Mouse (Mus musculus) intestine, postnatal 0 days (tissue): ENCODE results near the gene Asrgl1. TPM values are rescaled to one million over a fixed set of nuclear protein-coding genes. Genes with fewer than 3 reads are reported as not detected.
A peak's percentile ranks its signal among the peaks of the same experiment; 100 is the strongest.

Source experiments
- ATAC-seq: fragments of 200-750 bp; cut with Nextera tagmentation; 2 replicates; pipeline ENCODE4 v1.8.0; 2017; ENCODE audit warnings: mild to moderate bottlenecking, moderate TSS enrichment, moderate library complexity
- H3K27ac ChIP-seq: fragments of 300-500 bp; sonication (generic); 2 replicates; pipeline ENCODE4 v1.5.1; 2014; ENCODE audit warnings: mild to moderate bottlenecking, low read depth, low read length, moderate library complexity
- H3K27me3 ChIP-seq: fragments of 300-500 bp; sonication (generic); replicated peaks from 2 replicates; pipeline ENCODE4 v1.6.1; 2014; ENCODE audit warnings: low read length, mixed read lengths; ENCODE audit not compliant: control insufficient read depth, insufficient read depth
- H3K36me3 ChIP-seq: fragments of 300-500 bp; sonication (generic); 2 replicates; pipeline ENCODE4 v1.6.1; 2014; ENCODE audit warnings: mild to moderate bottlenecking, moderate library complexity; ENCODE audit not compliant: control insufficient read depth, insufficient read depth
- H3K4me1 ChIP-seq: fragments of 300-500 bp; sonication (generic); replicated peaks from 2 replicates; pipeline ENCODE4 v1.6.1; 2014; ENCODE audit warnings: antibody characterized with exemption, low read length, mixed read lengths; ENCODE audit not compliant: control insufficient read depth, insufficient read depth
- H3K4me2 ChIP-seq: fragments of 300-500 bp; sonication (generic); replicated peaks from 2 replicates; pipeline ENCODE4 v1.6.1; 2014; ENCODE audit warnings: low read depth, mild to moderate bottlenecking, moderate library complexity
- H3K4me3 ChIP-seq: fragments of 300-500 bp; sonication (generic); 2 replicates; pipeline ENCODE4 v1.5.1; 2014; ENCODE audit warnings: low read depth, low read length
- H3K9ac ChIP-seq: fragments of 300-500 bp; sonication (generic); 2 replicates; pipeline ENCODE4 v1.6.1; 2014; ENCODE audit warnings: mild to moderate bottlenecking, low read depth, low read length
- H3K9me3 ChIP-seq: fragments of 300-500 bp; sonication (generic); 2 replicates; pipeline ENCODE4 v1.6.1; 2016; ENCODE audit warnings: mixed run types; ENCODE audit not compliant: control insufficient read depth
- CTCF ChIP-seq: sonication (generic); IDR thresholded peaks from 2 replicates; pipeline ENCODE4 v1.5.1; 2016; ENCODE audit warnings: low read depth, mild to moderate bottlenecking, control low read depth, antibody characterized with exemption, moderate library complexity
- WGBS: fragments of 180-500 bp; shearing (Covaris S2); extraction: QIAGEN DNeasy Blood & Tissue Kit; methylation state at CpG from one replicate; pipeline ENCODE4 v1.1.7; 2014; 5-methylcytosine and 5-hydroxymethylcytosine counted together
- polyA plus RNA-seq: library from polyadenylated mRNA; unstranded; fragments of >200 nt; fragmentation: Nextera tagmentation; extraction: Ambion mirVana; gene quantifications from 2 replicates; pipeline ENCODE4 v1.2.1, GENCODE M21; 2015

Gene Asrgl1
- polyA plus RNA-seq, 1 experiment from 2014 or later: 3.2 TPM

DNA sequence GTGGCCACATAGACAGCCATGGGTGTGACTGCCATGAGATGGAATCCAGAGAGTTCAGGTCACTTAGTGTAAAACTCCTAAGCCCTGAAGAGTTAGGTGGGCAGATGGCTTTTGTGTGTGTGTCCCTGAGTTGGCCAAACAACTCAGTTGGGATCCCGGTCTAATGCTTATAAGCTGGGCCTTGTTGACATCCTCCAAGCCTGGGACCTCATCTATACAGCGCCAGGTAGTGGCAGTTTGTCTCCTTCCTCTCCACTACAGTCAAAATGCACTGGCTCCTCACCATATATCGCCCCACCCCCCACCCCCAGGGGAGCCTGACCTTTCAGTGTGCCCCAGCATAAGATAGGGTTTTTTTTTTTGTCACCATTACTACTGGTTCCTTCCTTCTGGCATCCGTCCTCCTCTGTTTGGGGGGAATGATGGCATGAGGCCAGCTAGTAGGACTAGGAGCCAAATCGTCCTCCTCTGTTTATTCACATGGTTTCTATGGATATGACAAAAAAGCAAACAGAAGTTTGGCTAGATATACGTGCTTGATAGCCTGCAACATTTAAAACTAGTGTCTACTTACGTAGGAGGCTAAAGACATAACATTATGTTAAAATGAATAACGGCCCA lies 65.6 kb downstream of the Asrgl1 start:
- no peaks in the 10 kb centered on the region for H3K9me3 ChIP-seq
- peak overlapping the region; percentile 68; the same call in 1 of the 2 replicates for H3K27ac ChIP-seq
- H3K4me3 ChIP-seq: no peak overlapping the region
- TF ChIP-seq CTCF: 0 out of 2 replicates have a peak, but pooled peaks have one; percentile 8
- WGBS: 50% methylated on average over 8 of the region's 8 CpGs
- H3K27me3 ChIP-seq: no peaks in the 10 kb centered on the region
- H3K4me2 ChIP-seq: no peak overlapping the region
- H3K36me3 ChIP-seq: no peaks in the 10 kb centered on the region
- peaks cover 11% of the 10 kb centered on the region for H3K4me1 ChIP-seq
- no peak for ATAC-seq
- H3K9ac ChIP-seq: no peak overlapping the region

DNA sequence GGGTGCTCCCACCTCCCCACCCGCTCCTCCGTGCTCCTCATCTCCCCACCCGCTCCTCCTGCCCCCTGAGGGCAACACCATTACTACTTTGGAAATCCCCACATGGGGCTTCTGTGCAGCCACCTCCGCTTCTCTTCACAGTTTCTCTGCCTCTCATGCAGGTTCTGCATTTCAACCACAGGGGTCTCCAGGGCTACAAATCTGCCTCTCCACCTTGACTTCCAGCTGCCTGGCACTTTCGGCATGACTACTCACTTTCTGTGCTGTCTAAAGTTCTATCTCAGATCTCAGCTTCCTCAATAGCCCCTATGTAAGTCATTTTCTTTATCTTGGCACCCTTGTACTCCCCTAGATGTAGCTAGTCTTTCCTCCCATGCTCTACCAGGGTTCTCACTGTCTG lies 68.1 kb downstream of the Asrgl1 start:
- H3K4me3 ChIP-seq: no peak overlapping the region
- no peak overlapping the region for H3K9ac ChIP-seq
- no peaks in the 10 kb centered on the region for H3K27me3 ChIP-seq
- TF ChIP-seq CTCF: no peak
- H3K9me3 ChIP-seq: no peaks in the 10 kb centered on the region
- WGBS: 87% methylated on average over 5 of the region's 5 CpGs
- no peak overlapping the region for H3K4me2 ChIP-seq
- H3K27ac ChIP-seq: no peak overlapping the region
- no peaks in the 10 kb centered on the region for H3K36me3 ChIP-seq
- no peak for ATAC-seq
- peaks cover 11% of the 10 kb centered on the region for H3K4me1 ChIP-seq

DNA sequence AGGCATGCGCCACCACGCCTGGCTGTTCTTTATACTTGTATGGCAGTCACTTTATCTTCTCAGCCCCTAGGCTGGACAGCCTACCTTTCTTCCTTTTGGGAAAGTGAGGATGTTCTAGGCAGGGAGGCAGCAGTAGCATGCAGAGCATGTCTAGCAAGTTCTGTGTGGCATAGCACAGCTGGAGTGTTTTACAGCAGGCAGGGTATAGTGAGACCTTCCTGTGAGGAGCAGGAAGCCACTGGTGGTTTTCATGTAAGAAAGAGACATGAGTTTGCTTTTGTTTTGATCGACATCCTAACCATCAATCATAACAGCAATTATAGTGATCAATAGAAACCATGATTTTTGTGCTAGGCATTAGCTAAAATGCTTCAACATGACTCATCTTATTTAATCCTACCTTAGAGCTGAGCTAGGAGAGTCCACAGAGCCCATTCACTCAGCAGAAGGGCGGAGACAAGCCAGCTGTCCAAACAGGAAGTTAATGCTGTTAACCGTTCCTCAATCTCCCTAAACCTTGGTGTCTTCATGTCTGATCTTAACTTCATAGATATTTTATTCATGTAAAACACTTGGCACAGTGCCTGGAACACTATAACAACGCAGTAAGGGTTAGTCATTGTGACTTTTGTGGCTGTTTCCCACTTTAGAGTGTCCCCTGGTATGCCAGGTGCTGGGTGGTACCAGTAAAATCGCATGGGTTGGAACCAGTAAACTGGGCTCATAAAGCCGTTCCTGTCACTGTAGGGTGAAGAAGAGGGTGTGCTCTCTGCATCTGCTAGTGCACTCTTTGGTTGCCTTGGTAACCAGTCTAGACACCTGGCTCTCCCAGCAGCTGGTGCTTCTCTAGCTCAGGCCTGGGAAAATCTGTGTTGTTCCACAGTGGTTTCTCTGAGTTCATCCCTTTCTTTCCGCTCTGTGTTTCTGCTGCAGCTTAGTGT lies 69.5 kb downstream of the Asrgl1 start:
- ATAC-seq: peak; percentile 85
- Histone ChIP-seq H3K36me3 (no peaks in the 10 kb centered on the region), H3K4me2 (0 out of 2 replicates have a peak overlapping the region, but pooled peaks have one; percentile 18), H3K9me3 (no peaks in the 10 kb centered on the region), H3K4me1 (peaks cover 7% of the 10 kb centered on the region), H3K9ac (no peak overlapping the region), H3K27ac (peak overlapping the region; percentile 22; the same call in 1 of the 2 replicates), H3K27me3 (no peaks in the 10 kb centered on the region), H3K4me3 (no peak overlapping the region)
- 32% methylated on average over 9 of the region's 9 CpGs for WGBS
- TF ChIP-seq CTCF: no peak

DNA sequence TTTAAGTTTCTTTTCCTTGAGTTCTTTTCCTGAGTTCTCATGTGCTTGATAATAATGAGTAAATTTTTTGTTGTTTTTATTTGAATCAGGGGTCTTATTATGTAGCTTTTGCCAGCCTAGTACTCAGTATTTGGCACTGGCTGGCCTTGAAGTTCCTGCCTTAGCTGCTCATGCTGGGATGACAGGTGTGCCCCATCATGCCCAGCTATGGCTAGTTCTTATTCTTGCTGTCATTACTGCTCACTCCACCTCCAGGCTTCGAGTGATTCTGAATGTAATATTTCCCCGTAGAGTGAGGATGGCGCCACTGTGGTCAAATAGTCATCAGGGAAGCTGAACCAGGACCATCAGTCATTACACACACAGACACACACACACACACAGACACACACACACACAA lies 71.6 kb downstream of the Asrgl1 start:
- no peaks in the 10 kb centered on the region for H3K36me3 ChIP-seq
- H3K9ac ChIP-seq: no peak overlapping the region
- no peak for TF ChIP-seq CTCF
- no peak overlapping the region for H3K4me2 ChIP-seq
- WGBS: 82% methylated on average over 3 of the region's 3 CpGs
- no peaks in the 10 kb centered on the region for H3K9me3 ChIP-seq
- H3K4me3 ChIP-seq: no peak overlapping the region
- no peaks in the 10 kb centered on the region for H3K27me3 ChIP-seq
- H3K4me1 ChIP-seq: peaks cover 3% of the 10 kb centered on the region; the same call in 1 of the 2 replicates
- no peak overlapping the region for H3K27ac ChIP-seq
- no peak for ATAC-seq

DNA sequence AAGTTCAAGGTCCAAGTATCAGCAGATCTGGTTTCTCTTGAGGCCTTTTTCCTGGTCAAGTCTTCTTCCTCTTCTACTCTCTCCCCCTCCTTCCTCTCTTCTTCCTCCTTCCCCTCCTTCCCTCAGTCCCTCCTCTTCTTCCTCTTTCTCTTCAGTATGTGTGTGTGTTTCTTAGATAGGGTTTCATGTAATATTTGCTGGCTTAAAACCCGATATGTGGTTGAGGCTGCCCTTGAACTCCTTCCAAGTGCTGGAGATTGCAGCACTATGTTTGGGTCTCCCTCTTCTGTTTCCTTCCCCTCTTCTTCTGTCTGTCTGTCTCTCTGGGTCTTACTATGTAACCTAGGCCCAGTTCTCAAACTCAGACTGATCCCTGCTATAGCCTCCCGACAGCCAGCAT lies 72.6 kb downstream of the Asrgl1 start:
- Histone ChIP-seq H3K4me3 (no peak overlapping the region), H3K9ac (no peak overlapping the region), H3K27ac (no peak overlapping the region), H3K4me1 (peaks cover 3% of the 10 kb centered on the region; the same call in 1 of the 2 replicates), H3K9me3 (no peaks in the 10 kb centered on the region), H3K36me3 (no peaks in the 10 kb centered on the region), H3K27me3 (no peaks in the 10 kb centered on the region), H3K4me2 (no peak overlapping the region)
- no peak for TF ChIP-seq CTCF
- WGBS: 90% methylated on average over 2 of the region's 2 CpGs
- no peak for ATAC-seq

DNA sequence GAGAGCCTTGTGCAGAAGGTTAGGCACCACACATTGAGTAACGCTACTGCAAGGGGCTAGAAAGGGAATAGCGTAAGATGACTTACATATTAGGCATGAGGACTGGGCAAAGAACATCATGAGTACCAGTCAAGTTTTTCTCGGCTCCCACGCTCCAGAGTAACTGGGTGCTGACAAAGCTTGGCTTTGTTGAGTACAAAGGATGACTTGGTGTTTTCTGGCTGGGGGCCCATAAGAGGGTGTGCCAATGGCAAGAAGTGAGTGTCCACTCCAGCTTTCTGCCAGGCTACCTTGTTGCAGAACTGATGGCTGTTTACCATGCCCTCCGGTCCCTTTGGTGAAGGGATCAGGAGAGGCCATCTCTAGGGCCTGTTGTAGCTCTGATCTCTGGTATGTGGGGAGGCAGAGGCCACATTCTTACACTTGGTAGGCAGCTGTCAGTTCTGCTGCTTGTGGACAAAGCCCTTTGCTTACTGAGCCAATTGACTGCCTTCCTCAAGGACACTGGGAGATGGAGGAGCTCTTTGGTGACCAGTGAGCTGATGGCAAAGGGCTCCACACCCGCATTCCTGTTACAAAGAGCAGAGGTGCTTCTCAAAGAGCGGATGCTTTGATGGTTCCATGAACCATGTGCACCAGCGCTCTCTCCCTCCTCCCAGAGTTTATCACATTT lies 74.1 kb downstream of the Asrgl1 start:
- no peaks in the 10 kb centered on the region for H3K9me3 ChIP-seq
- H3K27ac ChIP-seq: no peak overlapping the region
- ATAC-seq: no peak
- no peak overlapping the region for H3K4me2 ChIP-seq
- H3K36me3 ChIP-seq: no peaks in the 10 kb centered on the region
- peaks cover under 1% of the 10 kb centered on the region; the same call in 1 of the 2 replicates for H3K4me1 ChIP-seq
- no peak overlapping the region for H3K4me3 ChIP-seq
- TF ChIP-seq CTCF: no peak
- H3K9ac ChIP-seq: no peak overlapping the region
- no peaks in the 10 kb centered on the region for H3K27me3 ChIP-seq
- WGBS: 91% methylated on average over 8 of the region's 8 CpGs
